Mouse (Mus musculus) CH12.LX (cell line): ENCODE results near the gene Gipc2.

Experiments used
- CHD2 ChIP-seq: IDR thresholded peaks from 2 replicates; pipeline ENCODE4 v1.6.1; 2011; ENCODE audit warnings: low read length, improper control_type of control experiment
- CTCF ChIP-seq, 2 experiments: IDR thresholded peaks in 1 of 2; conservative IDR thresholded peaks in 1 of 2; 2 replicates each; pipeline ENCODE4 v1.5.1; 2011 to 2012; ENCODE audit warnings: low read depth in 2 of 2, low read length in 2 of 2, improper control_type of control experiment in 1 of 2, inconsistent platforms in 1 of 2, mild to moderate bottlenecking in 1 of 2, moderate library complexity in 1 of 2
- ELF1 ChIP-seq: IDR thresholded peaks from 2 replicates; pipeline ENCODE4 v1.6.1; 2014; ENCODE audit warnings: low read depth, mild to moderate bottlenecking, inconsistent platforms, low read length, improper control_type of control experiment
- EP300 ChIP-seq: IDR thresholded peaks from 2 replicates; pipeline ENCODE4 v1.6.1; 2011; ENCODE audit warnings: low read length, improper control_type of control experiment
- HCFC1 ChIP-seq: IDR thresholded peaks from 2 replicates; pipeline ENCODE4 v1.6.1; 2012; ENCODE audit warnings: low read depth, mild to moderate bottlenecking, inconsistent platforms, low read length, improper control_type of control experiment
- NRF1 ChIP-seq: IDR thresholded peaks from 2 replicates; pipeline ENCODE4 v1.6.1; 2014; ENCODE audit warnings: low read depth, mild to moderate bottlenecking, inconsistent platforms, low read length, improper control_type of control experiment, moderate library complexity
- POLR2A ChIP-seq: IDR thresholded peaks from 2 replicates; pipeline ENCODE4 v1.6.1; 2011; ENCODE audit warnings: low read depth, mild to moderate bottlenecking, improper control_type of control experiment, low read length
- RAD21 ChIP-seq: IDR thresholded peaks from 2 replicates; pipeline ENCODE4 v1.6.1; 2011; ENCODE audit warnings: low read depth, mild to moderate bottlenecking, low read length, improper control_type of control experiment, moderate library complexity

GRCm38 (mm10) chr3:152133621-152134020, 32.4 kb downstream of the Gipc2 start:
- no peak for TF ChIP-seq CTCF (conservative IDR thresholded peaks at IDR 0.05 in 1 of 2, IDR thresholded peaks at IDR 0.05 in 1 of 2; ENCODE audit: low read depth in 2 of 2, low read length in 2 of 2)
- TF ChIP-seq EP300: no peak
- TF ChIP-seq HCFC1: no peak
- TF ChIP-seq RAD21: no peak
- no peak for TF ChIP-seq ELF1
- TF ChIP-seq POLR2A: no peak
- no peak for TF ChIP-seq CHD2
- TF ChIP-seq NRF1: no peak
